Mouse (Mus musculus) left cerebral cortex, adult 9 months (tissue): ENCODE measurements around the gene Pdlim3.
A peak's percentile ranks its signal among the peaks of the same experiment; 100 is the strongest.

Experiments
- DNase-seq, 2 experiments: peaks; one replicate each; pipeline ENCODE4 v3.0.0; 2022; ENCODE audit warnings: low spot score in 2 of 2

Gene Pdlim3

GRCm38 (mm10) chr8:45905591-45906250, 20.5 kb downstream of the Pdlim3 start:
- no peak for DNase-seq

- no peak for DNase-seq
These were observed 21.0 kb downstream of the Pdlim3 start for GRCm38 (mm10) chr8:45906251-45906619.

DNA sequence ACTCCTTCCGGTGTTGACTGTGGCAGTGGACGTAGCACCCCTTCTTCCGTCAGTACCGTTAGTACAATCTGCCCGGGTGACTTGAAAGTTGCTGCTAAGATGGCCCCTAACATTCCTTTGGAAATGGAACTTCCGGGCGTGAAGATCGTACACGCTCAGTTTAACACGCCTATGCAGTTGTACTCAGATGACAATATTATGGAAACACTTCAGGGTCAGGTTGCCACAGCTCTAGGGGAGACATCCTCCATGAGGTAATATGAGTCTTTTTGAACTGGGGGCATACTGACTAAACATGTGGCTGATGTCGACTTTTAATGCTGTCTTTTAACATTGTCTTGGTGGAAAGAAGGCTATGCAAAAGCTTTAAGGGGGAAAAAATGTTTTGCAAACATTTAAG, 28.4 kb downstream of the Pdlim3 start:
- no peak for DNase-seq

GRCm38 (mm10) chr8:45916496-45916895, 31.2 kb downstream of the Pdlim3 start:
- DNase-seq, result no peak

- DNase-seq, result no peak
These were observed 31.9 kb downstream of the Pdlim3 start for GRCm38 (mm10) chr8:45917040-45917679.

DNA sequence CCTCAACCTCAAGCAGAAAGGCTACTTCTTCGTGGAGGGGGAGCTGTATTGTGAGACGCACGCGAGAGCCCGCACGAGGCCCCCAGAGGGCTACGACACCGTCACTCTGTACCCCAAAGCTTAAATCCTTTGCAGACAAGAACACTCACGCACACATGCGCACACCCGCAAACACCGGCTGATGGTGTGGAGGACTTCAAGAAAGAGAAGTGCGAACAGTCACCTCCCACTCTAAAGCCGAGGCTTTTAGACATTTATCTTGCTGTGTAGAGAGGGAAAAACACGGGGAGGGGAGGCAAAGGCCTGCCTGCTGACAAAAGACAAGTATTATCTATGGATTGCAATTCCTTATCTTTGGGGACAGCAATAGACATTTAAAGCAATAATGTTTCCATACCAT, 33.6 kb downstream of the Pdlim3 start:
- no peak for DNase-seq

GRCm38 (mm10) chr8:45920392-45920791, 35.1 kb downstream of the Pdlim3 start:
- no peak for DNase-seq

DNA sequence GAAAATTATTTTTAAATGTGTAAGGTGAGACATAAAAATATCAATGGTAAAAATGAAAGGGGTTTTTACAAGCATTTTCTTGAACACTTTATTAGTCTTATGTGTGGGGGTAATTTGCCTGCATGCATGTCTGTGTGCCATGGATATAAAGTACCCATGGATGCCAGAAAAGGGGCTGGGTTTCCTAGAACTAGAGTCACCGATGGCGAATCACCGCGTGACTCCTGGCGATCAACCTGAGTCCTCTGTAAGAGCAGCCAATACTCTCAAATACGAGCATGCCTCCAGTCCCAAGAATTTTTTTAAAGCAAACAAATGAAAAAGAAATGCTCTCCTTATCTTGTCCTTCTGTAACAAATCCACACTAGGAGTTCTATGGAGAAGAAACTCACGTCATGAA, 36.9 kb downstream of the Pdlim3 start:
- no peak for DNase-seq

DNA sequence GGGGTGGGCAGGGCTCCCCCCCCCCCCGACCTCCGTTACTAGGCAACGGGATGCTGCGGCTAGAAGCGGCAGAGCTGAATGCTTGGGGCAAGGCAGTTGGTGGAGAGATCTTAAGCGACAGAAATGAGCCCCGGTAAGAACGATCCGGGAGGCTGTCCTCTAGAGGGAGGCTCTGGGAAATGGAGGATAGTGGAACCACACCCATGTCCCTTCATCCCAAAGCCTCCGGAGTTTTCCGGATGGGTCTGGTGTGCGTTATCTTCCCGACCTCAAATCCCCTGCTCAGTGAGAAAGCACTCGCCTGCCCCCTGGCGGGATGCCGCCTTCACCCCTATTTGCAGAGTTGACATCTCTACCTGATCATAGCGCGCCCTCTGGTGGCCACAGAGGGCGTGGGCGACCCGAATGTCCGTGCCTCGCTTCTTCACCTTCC, 49.3 kb downstream of the Pdlim3 start, which contains the start of gene Ccdc110:
Gene Ccdc110, plus strand, starts transcription at position 38 of the 433 bp plus-strand sequence.
- DNase-seq, result peak; percentile 80 to 97

DNA sequence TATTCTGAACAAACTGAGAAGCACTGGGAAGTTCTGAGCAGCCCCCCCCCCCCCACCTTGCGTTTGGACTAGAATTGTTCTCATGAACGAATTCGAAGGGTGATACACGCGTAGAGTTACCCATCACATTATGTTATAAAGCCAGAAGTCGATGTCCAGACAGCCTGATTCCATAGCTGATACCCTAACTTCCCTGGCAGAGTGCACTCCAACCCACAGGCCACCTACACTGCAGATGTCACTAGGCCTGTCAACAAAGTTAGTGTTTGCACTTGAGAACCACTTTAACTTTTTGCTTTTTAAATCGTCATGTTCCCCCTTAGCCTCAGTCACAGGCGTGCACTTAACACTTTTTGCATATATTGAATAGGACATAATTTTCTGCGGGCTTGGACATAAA, 51.7 kb downstream of the Pdlim3 start:
- no peak for DNase-seq

- no peak for DNase-seq
These were observed 61.0 kb downstream of the Pdlim3 start for GRCm38 (mm10) chr8:45946283-45946682.

GRCm38 (mm10) chr8:45950622-45951021, 65.4 kb downstream of the Pdlim3 start:
- no peak for DNase-seq
